Mouse (Mus musculus): Measurements from ENCODE around the gene Ammecr1. TPM values are rescaled to one million over a fixed set of nuclear protein-coding genes. Genes with fewer than 3 reads are reported as not detected.

Gene Ammecr1
- total RNA-seq, 2 experiments from 2014 or later, result 4.2 TPM

GRCm38 (mm10) chrX:142917394-142917793 lies 49.1 kb downstream of the Ammecr1 start:
- intact Hi-C loops (cut with DNase I), result no loop called here
- no peak for DNase-seq

GRCm38 (mm10) chrX:142916719-142917118 lies 49.8 kb downstream of the Ammecr1 start:
- DNase-seq, result no peak
- intact Hi-C loops (cut with DNase I), result no loop called here

- DNase-seq, result no peak
Observed at GRCm38 (mm10) chrX:142914208-142914607, 52.3 kb downstream of the Ammecr1 start.

GRCm38 (mm10) chrX:142903854-142904253 lies 62.7 kb downstream of the Ammecr1 start:
- no peak for DNase-seq
- intact Hi-C loops (cut with DNase I), result no loop called here

More at GRCm38 (mm10) chrX:142914208-142914607, 52.3 kb downstream of the Ammecr1 start:
- intact Hi-C loops (cut with DNase I), result no loop called here

GRCm38 (mm10) chrX:142902599-142902998 lies 63.9 kb downstream of the Ammecr1 start:
- intact Hi-C loops (cut with DNase I), result no loop called here
- DNase-seq, result no peak

- intact Hi-C loops (cut with DNase I), result no loop called here
- no peak for DNase-seq
Observed at GRCm38 (mm10) chrX:142901915-142902314, 64.6 kb downstream of the Ammecr1 start.

- no peak for DNase-seq
- intact Hi-C loops (cut with DNase I), result loop anchor here (5.0 kb wide), 1 partner anchor 51 kb away; no protein-coding TSS in a partner anchor
Observed at GRCm38 (mm10) chrX:142898295-142898887, 68.1 kb downstream of the Ammecr1 start.

- no peak for DNase-seq
- intact Hi-C loops (cut with DNase I), result loop anchor here (5.0 kb wide), 1 partner anchor 50 kb away; no protein-coding TSS in a partner anchor
Observed at GRCm38 (mm10) chrX:142897477-142898000, 69.0 kb downstream of the Ammecr1 start.

- DNase-seq, result no peak
- intact Hi-C loops (cut with DNase I), result loop anchor here (5.0 kb wide), 1 partner anchor 48 kb away; no protein-coding TSS in a partner anchor
Observed at GRCm38 (mm10) chrX:142895316-142895715, 71.2 kb downstream of the Ammecr1 start.

- intact Hi-C loops (cut with DNase I), result no loop called here
- no peak for DNase-seq
Observed at GRCm38 (mm10) chrX:142885962-142886361, 80.6 kb downstream of the Ammecr1 start.

GRCm38 (mm10) chrX:142883593-142883992 lies 82.9 kb downstream of the Ammecr1 start:
- no peak for DNase-seq
- intact Hi-C loops (cut with DNase I), result no loop called here

- intact Hi-C loops (cut with DNase I), result no loop called here
- DNase-seq, result no peak
Observed at GRCm38 (mm10) chrX:142882255-142882654, 84.3 kb downstream of the Ammecr1 start.

GRCm38 (mm10) chrX:142869844-142870243 lies 96.7 kb downstream of the Ammecr1 start:
- intact Hi-C loops (cut with DNase I), result no loop called here
- DNase-seq, result no peak

- DNase-seq, result no peak
- intact Hi-C loops (cut with DNase I), result loop anchor here (5.0 kb wide), 2 partner anchors 49 to 189 kb away; no protein-coding TSS in a partner anchor
Observed at GRCm38 (mm10) chrX:142848032-142848431, 118.5 kb downstream of the Ammecr1 start.

- DNase-seq, result no peak
- intact Hi-C loops (cut with DNase I), result loop anchor here (5.0 kb wide), 2 partner anchors 51 to 191 kb away; no protein-coding TSS in a partner anchor
Observed at GRCm38 (mm10) chrX:142846266-142846665, 120.3 kb downstream of the Ammecr1 start.

GRCm38 (mm10) chrX:142841916-142842315 lies 124.6 kb downstream of the Ammecr1 start:
- no peak for DNase-seq
- intact Hi-C loops (cut with DNase I), result no loop called here

- intact Hi-C loops (cut with DNase I), result no loop called here
- DNase-seq, result no peak
Observed at GRCm38 (mm10) chrX:142839411-142839810, 127.1 kb downstream of the Ammecr1 start.

GRCm38 (mm10) chrX:142838841-142839240 lies 127.7 kb downstream of the Ammecr1 start:
- intact Hi-C loops (cut with DNase I), result no loop called here
- no peak for DNase-seq

- DNase-seq, result no peak
- intact Hi-C loops (cut with DNase I), result no loop called here
Observed at GRCm38 (mm10) chrX:142837316-142837715, 129.2 kb downstream of the Ammecr1 start.

GRCm38 (mm10) chrX:142836399-142836798 lies 130.1 kb downstream of the Ammecr1 start:
- DNase-seq, result no peak
- intact Hi-C loops (cut with DNase I), result no loop called here

GRCm38 (mm10) chrX:142834807-142835206 lies 131.7 kb downstream of the Ammecr1 start:
- no peak for DNase-seq
- intact Hi-C loops (cut with DNase I), result no loop called here

GRCm38 (mm10) chrX:142833164-142833796 lies 133.2 kb downstream of the Ammecr1 start:
- intact Hi-C loops (cut with DNase I), result no loop called here
- DNase-seq, result no peak

Measured in gastrocnemius, postnatal 36 days (tissue).